Mouse (Mus musculus) megakaryocyte-erythroid progenitor cell, adult 5-6 weeks (primary cell): ENCODE measurements around the gene Chit1. TPM values are rescaled to one million over a fixed set of nuclear protein-coding genes. Genes with fewer than 3 reads are reported as not detected.

Experiments
- ATAC-seq: replicated peaks from 2 replicates; pipeline ENCODE4 v1.8.0; 2016; ENCODE audit warnings: mild to moderate bottlenecking, inconsistent platforms; ENCODE audit not compliant: severe bottlenecking, poor library complexity, low FRiP score, low TSS enrichment
- total RNA-seq, 2 experiments: library from RNA; stranded (forward) in 1 of 2; stranded (reverse) in 1 of 2; fragments of 200-1000, 215-1000 nt in 1 of 2; fragments of >200 nt in 1 of 2; fragmentation: Nextera tagmentation in 1 of 2; gene quantifications; 2 replicates each; pipeline ENCODE4 v1.2.3; 2014 to 2017

Chit1 gene
- total RNA-seq, 2 experiments from 2014 or later: not detected

DNA sequence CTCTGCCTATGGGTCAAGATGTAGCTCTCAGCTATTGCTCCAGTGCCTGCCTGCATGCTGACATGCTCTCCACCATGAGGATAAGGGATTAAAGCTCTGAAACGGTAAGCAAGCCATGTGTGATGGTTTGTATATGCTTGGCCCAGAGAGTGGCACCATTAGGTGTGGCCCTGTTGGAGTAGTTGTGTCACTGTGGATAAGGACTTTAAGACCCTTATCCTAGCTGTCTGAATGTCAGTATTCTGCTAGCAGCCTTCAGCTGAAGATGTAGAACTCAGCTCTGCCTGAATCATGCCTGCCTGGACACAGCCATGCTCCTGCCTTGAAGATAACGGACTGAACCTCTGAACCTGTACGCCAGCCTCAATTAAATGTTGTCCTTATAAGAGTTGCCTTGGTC lies 55.5 kb downstream of the Chit1 start:
- ATAC-seq: no peak

DNA sequence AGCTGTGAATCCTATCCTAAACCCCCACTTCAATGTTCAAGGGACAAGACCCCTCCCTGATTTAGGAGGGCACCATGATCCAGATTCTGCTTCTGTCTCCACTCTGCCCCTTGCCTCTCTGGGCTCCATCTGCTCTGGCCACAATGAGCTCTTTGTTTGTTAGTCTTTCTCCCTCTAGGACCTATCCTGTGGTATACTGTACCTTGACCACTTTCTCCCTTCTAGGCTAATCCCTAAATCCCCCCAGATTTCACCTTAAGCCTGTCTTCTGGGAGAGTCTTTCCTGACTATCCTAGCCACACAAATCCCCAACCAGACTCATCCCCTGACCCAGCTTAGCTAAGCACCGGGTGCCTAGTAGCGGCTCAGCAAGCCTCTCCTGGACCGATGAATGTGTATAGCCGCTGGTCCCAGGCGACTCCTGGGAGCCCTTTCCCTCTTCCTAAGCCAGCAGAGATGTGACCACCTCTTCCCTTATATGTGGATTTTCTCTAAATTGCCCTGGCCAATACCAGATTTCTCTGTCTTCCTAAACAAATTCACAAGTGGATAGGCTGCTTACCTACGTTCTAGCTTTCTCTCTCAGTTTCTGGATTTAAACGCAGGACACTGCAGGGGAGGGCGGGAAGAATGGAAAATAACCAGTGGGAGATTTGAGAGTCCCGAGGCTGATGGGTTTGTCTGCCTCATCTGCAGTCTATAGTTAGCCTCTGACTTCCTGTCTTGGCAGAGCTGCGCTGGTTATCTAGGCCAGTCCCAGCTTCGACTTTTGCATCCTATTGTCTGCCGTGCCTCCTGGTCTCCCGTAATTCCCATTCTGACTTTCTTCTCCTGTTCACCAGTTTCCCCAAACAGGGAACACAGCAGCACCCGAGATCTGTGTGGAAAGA lies 56.6 kb downstream of the Chit1 start:
- no peak for ATAC-seq

DNA sequence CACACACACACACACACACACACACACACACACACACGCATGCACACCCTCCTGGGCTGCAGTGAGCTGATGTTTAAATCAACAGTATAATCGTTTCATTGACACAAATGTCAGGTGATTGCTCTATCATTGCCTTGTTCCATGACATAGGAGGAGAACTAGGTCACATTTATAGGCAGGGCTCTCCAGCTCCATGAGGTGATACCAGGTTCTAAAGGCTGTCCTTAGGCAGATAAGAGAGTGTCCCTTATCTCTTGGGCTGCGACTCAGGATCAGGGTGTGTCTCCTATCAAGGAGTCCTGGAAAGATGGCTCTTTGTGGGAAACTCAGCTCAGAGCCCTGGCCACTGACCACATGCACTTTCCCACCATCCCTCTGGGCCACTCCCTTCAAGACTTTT lies 57.5 kb downstream of the Chit1 start:
- no peak for ATAC-seq

- no peak for ATAC-seq
These were observed 58.1 kb downstream of the Chit1 start for GRCm38 (mm10) chr1:134168985-134169697.

GRCm38 (mm10) chr1:134173081-134173480 lies 62.0 kb downstream of the Chit1 start:
- no peak for ATAC-seq

DNA sequence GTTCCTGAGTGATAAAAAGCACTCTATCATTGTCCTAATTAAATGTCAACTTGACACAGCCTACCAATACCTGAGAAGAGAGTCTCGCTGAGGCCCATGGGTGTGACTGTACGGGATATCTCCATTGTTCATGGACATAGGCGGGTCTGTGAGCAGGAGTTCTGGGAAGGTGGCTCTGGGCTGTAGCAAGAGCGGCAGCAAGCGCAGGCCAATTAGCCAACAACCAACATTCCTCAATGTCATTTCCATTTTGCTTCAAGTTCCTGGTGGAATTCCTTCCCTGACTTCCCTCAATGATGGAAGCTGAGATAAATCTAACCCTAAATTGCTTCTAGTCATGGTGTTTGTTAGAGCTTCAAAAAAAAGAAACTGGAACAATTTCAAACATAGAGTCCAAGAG lies 66.9 kb downstream of the Chit1 start:
- no peak for ATAC-seq

DNA sequence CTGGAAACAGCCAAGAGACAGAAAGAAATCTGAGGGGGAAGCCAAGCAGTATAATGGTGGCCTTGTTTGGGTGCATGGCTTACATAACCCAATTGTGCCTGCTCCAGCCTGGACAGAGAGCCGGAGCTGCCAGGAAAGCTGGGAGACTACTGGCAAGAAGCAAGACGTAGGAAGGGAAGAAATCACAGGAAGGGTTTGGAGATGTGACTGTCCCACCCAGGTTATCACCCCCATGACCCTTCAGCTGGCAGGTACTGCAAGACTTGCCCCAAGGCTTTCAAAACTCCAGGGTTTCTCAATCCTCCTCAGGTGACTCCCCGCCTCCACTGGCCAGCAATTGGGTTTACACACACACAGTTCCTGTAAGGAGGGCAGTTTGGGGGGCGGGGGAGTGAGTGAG lies 71.0 kb downstream of the Chit1 start, which contains the start of gene Chil1:
Chil1 (plus strand) TSS at position 152 of the 400 bp plus-strand sequence.
- no peak for ATAC-seq

DNA sequence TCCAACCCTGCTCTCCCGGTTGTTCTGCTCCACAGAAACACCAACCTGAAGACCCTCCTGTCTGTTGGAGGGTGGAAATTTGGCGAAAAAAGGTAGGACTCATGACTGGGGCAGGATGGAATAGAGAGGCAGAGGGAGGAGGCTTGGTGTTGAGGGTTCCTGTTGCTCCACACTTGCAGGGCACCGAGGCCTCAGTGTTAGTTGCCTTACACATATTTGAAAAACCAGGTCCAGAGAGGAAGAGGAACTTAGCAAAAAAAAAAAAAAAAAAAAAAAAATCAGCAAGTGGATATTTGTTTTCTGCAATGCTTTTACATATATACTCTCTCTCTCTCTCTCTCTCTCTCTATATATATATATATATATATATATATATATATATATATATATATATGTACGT lies 73.0 kb downstream of the Chit1 start:
- no peak for ATAC-seq

DNA sequence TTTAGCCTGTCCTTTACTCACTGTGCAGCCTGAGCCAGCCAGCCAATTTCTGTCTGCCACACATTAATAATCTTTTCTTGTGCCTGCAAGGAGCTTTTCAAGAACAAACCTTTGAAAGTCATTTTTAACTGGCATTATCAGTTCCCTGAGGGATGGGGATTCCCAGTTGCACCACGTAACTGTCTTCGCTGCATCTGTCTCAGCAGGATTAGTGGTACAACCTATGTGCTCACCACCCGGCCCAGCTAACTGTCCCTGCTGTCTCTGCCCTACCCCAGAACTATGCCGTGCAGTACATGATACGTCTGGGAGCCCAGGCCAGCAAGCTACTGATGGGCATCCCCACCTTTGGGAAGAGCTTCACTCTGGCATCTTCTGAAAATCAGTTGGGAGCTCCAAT lies 77.2 kb downstream of the Chit1 start:
- ATAC-seq: no peak

DNA sequence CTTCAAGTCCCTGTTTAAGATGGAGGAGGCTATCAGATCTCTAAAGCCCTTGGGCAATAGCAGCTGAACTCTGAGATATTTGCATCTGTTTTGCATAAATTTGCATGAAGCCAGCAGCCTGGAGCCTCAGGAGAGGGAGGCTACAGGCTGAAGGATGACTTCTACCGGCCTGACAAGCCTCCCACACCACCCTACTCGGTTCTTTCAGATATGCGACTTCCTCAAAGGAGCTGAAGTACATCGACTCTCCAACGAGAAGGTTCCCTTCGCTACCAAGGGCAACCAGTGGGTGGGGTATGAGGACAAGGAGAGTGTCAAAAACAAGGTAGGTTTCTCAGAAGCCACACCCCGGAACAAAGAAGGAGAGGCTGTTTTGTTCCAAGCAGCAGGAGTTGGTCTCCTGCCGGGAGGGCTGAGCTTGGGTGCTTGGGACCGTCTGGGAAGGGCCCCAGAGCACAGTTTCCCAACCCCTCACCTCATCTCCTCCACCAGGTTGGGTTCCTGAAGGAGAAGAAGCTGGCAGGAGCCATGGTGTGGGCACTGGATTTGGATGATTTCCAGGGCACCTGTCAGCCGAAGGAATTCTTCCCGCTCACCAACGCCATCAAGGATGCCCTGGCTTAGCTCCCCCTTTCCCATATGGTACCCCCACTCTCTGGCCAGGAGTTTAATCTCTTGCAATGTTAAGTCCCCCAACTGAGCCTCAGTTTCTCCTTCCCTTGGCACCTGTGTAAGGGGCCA lies 78.1 kb downstream of the Chit1 start:
- peak; percentile 67 for ATAC-seq

DNA sequence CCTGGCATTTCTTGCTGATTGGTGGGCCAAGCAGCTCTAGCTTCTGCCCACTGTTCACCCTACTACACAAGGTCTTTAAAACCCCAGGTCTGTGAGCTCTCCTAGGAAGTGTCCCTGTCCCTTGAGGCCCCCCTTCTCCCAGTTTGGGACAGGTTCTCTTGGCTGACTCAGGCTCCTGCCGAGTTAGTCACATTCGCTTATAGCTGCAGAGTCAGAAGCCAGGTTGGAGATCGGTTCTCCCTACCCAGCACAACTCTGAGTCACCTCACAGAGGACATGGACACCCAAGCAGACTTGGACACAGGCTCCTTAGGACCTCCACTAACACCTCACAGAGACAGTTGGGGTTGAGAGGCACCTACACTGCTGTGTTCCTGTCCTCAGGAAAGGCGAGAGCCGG lies 80.2 kb downstream of the Chit1 start:
- ATAC-seq: no peak

DNA sequence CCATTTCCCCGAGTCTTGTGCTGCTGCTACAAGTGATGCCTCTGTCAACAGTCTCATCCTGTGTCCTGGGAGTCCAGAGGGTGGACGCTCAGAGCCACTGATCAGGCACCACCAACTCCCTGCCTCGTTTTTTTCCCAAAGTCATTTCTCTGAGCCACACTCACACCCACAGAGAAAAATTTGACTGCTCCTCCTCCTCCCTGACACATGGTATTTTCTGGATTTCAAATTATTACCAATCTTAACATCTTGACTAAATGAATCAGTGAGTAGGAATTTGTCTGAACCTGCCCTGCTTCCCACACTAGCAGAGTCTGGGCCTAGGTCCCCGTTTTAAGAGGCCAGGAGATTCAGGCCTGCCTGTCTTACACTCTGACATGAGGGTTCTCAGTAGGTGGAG lies 81.0 kb downstream of the Chit1 start:
- no peak for ATAC-seq

GRCm38 (mm10) chr1:134193126-134193525 lies 82.1 kb downstream of the Chit1 start, which contains the start of gene Mybph:
Gene Mybph, plus strand, starts transcription at chr1:134193448.
- ATAC-seq: no peak

GRCm38 (mm10) chr1:134193674-134194197 lies 82.7 kb downstream of the Chit1 start:
- ATAC-seq: no peak

- no peak for ATAC-seq
These were observed 83.4 kb downstream of the Chit1 start for GRCm38 (mm10) chr1:134194298-134195022.

DNA sequence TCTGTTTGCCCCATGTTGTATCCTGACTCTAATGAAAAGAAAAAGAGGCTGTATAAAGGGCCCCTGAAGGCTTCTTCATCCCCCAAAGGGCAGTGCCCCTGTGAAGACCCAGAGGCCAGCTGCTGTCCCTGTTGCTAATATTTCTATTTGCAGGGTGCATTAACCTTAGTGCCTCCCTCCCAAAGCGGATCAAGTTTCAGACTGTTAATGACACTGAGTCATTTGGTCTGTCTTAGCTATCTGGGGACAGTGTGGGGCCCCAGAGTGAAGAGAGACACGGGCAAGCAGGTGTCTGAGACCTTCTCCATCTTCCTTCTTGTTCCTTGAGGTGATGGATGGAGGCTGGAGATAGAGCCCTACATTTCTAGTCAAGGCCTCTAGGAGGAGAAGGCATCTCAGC lies 84.1 kb downstream of the Chit1 start:
- no peak for ATAC-seq

- ATAC-seq: peak; percentile 56
These were observed 84.5 kb downstream of the Chit1 start for GRCm38 (mm10) chr1:134195571-134195970.

DNA sequence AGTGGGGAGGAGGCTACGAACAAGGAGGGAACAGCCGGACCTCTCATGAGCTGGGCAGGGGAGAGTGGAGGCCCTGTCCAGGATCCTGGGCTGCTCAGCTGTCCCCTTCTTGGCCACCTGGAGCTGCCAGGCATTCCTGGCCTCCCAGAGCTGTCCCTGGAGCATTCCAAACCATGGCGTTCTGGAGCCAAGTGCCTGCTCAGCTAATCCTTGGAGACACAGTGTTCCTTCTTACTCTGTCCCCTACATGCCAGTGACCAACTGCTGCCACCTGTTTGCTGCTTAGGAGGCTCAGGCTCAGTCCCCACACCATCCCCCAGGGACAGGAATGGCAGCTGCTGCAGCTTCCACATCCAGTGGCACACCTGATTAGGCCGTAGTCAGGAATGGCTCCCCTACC lies 84.9 kb downstream of the Chit1 start:
- no peak for ATAC-seq

DNA sequence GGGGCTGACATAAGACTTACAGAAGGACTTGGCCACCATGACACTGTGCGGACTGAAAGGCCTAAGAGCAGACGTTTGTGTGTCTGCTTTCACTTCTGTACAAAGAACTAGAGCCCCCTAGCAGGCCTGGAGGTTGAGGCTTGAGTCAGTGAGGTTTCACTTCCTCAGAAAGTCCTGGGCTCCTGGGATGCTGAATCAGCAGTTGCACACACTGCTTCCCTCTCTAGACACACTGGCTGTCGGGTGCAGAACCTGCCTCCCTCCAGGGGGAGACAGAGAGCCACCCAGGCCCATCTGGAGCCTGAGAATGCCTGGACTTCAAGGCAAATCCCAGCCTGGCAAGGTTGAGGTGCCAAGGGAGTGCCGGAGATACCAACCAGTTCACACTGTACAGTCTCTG lies 85.3 kb downstream of the Chit1 start:
- peak; percentile 56; the same call in 1 of the 2 replicates for ATAC-seq
